Mouse (Mus musculus): Measurements from ENCODE around the gene Gm49325.

The Gm49325 gene

GRCm38 (mm10) chr10:77589117-77589516, 16.9 kb upstream of the Gm49325 start:
- DNase-seq (ENCODE audit: low spot score in 2 of 2): no peak

- no peak for DNase-seq (ENCODE audit: low spot score in 2 of 2)
Observed at GRCm38 (mm10) chr10:77589749-77590148, 16.2 kb upstream of the Gm49325 start.

GRCm38 (mm10) chr10:77590812-77591211, 15.2 kb upstream of the Gm49325 start:
- peak; percentile 59 to 63 for DNase-seq (ENCODE audit: low spot score in 2 of 2)

GRCm38 (mm10) chr10:77591546-77591945, 14.5 kb upstream of the Gm49325 start:
- no peak for DNase-seq (ENCODE audit: low spot score in 2 of 2)

GRCm38 (mm10) chr10:77596060-77596459, 9.9 kb upstream of the Gm49325 start:
- no peak for DNase-seq (ENCODE audit: low spot score in 2 of 2)

- DNase-seq (ENCODE audit: low spot score in 2 of 2): no peak
Observed at GRCm38 (mm10) chr10:77603021-77603420, 3.0 kb upstream of the Gm49325 start.

GRCm38 (mm10) chr10:77604111-77604510, 1.9 kb upstream of the Gm49325 start:
- no peak for DNase-seq (ENCODE audit: low spot score in 2 of 2)

- DNase-seq (ENCODE audit: low spot score in 2 of 2): no peak
Observed at GRCm38 (mm10) chr10:77604958-77605357, 1.0 kb upstream of the Gm49325 start.

GRCm38 (mm10) chr10:77605368-77605767, 629 bp upstream of the Gm49325 start:
- DNase-seq (ENCODE audit: low spot score in 2 of 2): peak in 1 of 2 experiments; percentile 59

- peak; percentile 30 to 36 for DNase-seq (ENCODE audit: low spot score in 2 of 2)
Observed at GRCm38 (mm10) chr10:77606855-77607254, 858 bp downstream of the Gm49325 start.

- no peak for DNase-seq (ENCODE audit: low spot score in 2 of 2)
Observed at GRCm38 (mm10) chr10:77607441-77607840, 1.4 kb downstream of the Gm49325 start.

- DNase-seq (ENCODE audit: low spot score in 2 of 2): no peak
Observed at GRCm38 (mm10) chr10:77608589-77608988, 2.6 kb downstream of the Gm49325 start.

GRCm38 (mm10) chr10:77610221-77610961, 4.4 kb downstream of the Gm49325 start:
- DNase-seq (ENCODE audit: low spot score in 2 of 2): no peak

- DNase-seq (ENCODE audit: low spot score in 2 of 2): peak in 1 of 2 experiments; percentile 33
Observed at GRCm38 (mm10) chr10:77613409-77613808, 7.4 kb downstream of the Gm49325 start.

GRCm38 (mm10) chr10:77615647-77616046, 9.7 kb downstream of the Gm49325 start:
- DNase-seq (ENCODE audit: low spot score in 2 of 2): no peak

- no peak for DNase-seq (ENCODE audit: low spot score in 2 of 2)
Observed at GRCm38 (mm10) chr10:77616166-77616565, 10.2 kb downstream of the Gm49325 start.

- no peak for DNase-seq (ENCODE audit: low spot score in 2 of 2)
Observed at GRCm38 (mm10) chr10:77616926-77617325, 10.9 kb downstream of the Gm49325 start.

GRCm38 (mm10) chr10:77621546-77621945, 15.5 kb downstream of the Gm49325 start:
- DNase-seq (ENCODE audit: low spot score in 2 of 2): no peak

GRCm38 (mm10) chr10:77622055-77622988, 16.3 kb downstream of the Gm49325 start, which contains the start of gene Ube2g2:
Gene Ube2g2, plus strand, starts transcription at chr10:77622275.
- DNase-seq (ENCODE audit: low spot score in 2 of 2): peak; percentile 90 to 93

- DNase-seq (ENCODE audit: low spot score in 2 of 2): no peak
Observed at GRCm38 (mm10) chr10:77623069-77623492, 17.1 kb downstream of the Gm49325 start.

- no peak for DNase-seq (ENCODE audit: low spot score in 2 of 2)
Observed at GRCm38 (mm10) chr10:77623639-77624400, 17.8 kb downstream of the Gm49325 start.

- DNase-seq (ENCODE audit: low spot score in 2 of 2): no peak
Observed at GRCm38 (mm10) chr10:77624570-77624995, 18.6 kb downstream of the Gm49325 start.
